Mouse (Mus musculus) myocyte (in vitro differentiated cells): ENCODE data around the gene Tshr. TPM values are rescaled to one million over a fixed set of nuclear protein-coding genes. Genes with fewer than 3 reads are reported as not detected.

Source experiments
- H3K27me3 ChIP-seq: one replicate; pipeline ENCODE4 v1.6.1; 2011; ENCODE audit not compliant: control insufficient read depth, insufficient read depth, insufficient read length
- H3K36me3 ChIP-seq: one replicate; pipeline ENCODE4 v1.6.1; 2011; ENCODE audit not compliant: control insufficient read depth, insufficient read depth
- H3K4me2 ChIP-seq: one replicate; pipeline ENCODE4 v1.6.1; 2011; ENCODE audit warnings: low read depth, control low read depth
- H3K4me3 ChIP-seq: one replicate; pipeline ENCODE4 v1.5.1; 2011; ENCODE audit warnings: mild to moderate bottlenecking, control low read depth, moderate library complexity
- H3K79me2 ChIP-seq: one replicate; pipeline ENCODE4 v1.6.1; 2011; ENCODE audit not compliant: control insufficient read depth, insufficient read depth
- H3ac ChIP-seq: one replicate; pipeline ENCODE4 v1.6.1; 2011; ENCODE audit not compliant: control insufficient read depth, insufficient read length
- CEBPB ChIP-seq: IDR thresholded peaks from 2 replicates; pipeline ENCODE4 v1.6.1; 2011; ENCODE audit warnings: mild to moderate bottlenecking, moderate library complexity; ENCODE audit not compliant: poor library complexity, insufficient read depth, severe bottlenecking
- E2F4 ChIP-seq: IDR thresholded peaks from one replicate; pipeline ENCODE4 v1.6.1; 2011; ENCODE audit warnings: mild to moderate bottlenecking, control low read depth, moderate library complexity; ENCODE audit not compliant: insufficient read depth
- MAX ChIP-seq: IDR thresholded peaks from one replicate; pipeline ENCODE4 v1.6.1; 2011; ENCODE audit warnings: low read depth, mild to moderate bottlenecking, control low read depth
- MYOD1 ChIP-seq, 3 experiments: IDR thresholded peaks; one replicate each; pipeline ENCODE4 v1.6.1; 2011; ENCODE audit warnings: control low read depth in 2 of 3, low read depth in 2 of 3, mild to moderate bottlenecking in 2 of 3, moderate library complexity in 1 of 3; ENCODE audit not compliant: insufficient read length in 2 of 3, control insufficient read depth in 1 of 3
- MYOG ChIP-seq, 3 experiments: IDR thresholded peaks; one replicate each; pipeline ENCODE4 v1.6.1; 2011; ENCODE audit warnings: control low read depth in 2 of 3, low read depth in 2 of 3, mild to moderate bottlenecking in 2 of 3; ENCODE audit not compliant: insufficient read length in 2 of 3, control insufficient read depth in 1 of 3, insufficient read depth in 1 of 3
- POLR2A ChIP-seq: IDR thresholded peaks from one replicate; pipeline ENCODE4 v1.6.1; 2011; ENCODE audit warnings: low read depth, mild to moderate bottlenecking, control low read depth, moderate library complexity; ENCODE audit not compliant: insufficient read length
- POLR2AphosphoS2 ChIP-seq: IDR thresholded peaks from one replicate; pipeline ENCODE4 v1.6.1; 2011; ENCODE audit warnings: low read depth, control low read depth; ENCODE audit not compliant: insufficient read length
- REST ChIP-seq: IDR thresholded peaks from one replicate; pipeline ENCODE4 v1.6.1; 2011; ENCODE audit warnings: mild to moderate bottlenecking, control low read depth, moderate library complexity; ENCODE audit not compliant: insufficient read depth, insufficient read length
- SRF ChIP-seq: IDR thresholded peaks from one replicate; pipeline ENCODE4 v1.6.1; 2011; ENCODE audit warnings: low read depth; ENCODE audit not compliant: control insufficient read depth, insufficient read length
- TCF12 ChIP-seq: IDR thresholded peaks from one replicate; pipeline ENCODE4 v1.6.1; 2011; ENCODE audit warnings: mild to moderate bottlenecking, control low read depth; ENCODE audit not compliant: poor library complexity, insufficient read depth, severe bottlenecking
- TCF3 ChIP-seq: IDR thresholded peaks from one replicate; pipeline ENCODE4 v1.6.1; 2011; ENCODE audit warnings: low read depth, control low read depth; ENCODE audit not compliant: insufficient read length
- USF1 ChIP-seq: IDR thresholded peaks from one replicate; pipeline ENCODE4 v1.6.1; 2011; ENCODE audit warnings: low read depth, mild to moderate bottlenecking, control low read depth, moderate library complexity
- polyA plus RNA-seq: library from polyadenylated mRNA; unstranded; fragments of >200 nt; fragmentation: generic; extraction: Trizol; gene quantifications from one replicate; pipeline ENCODE4 v1.2.1, GENCODE M21; 2012; ENCODE audit warnings: missing spikeins

The Tshr gene
- polyA plus RNA-seq, 1 experiment: not detected

DNA sequence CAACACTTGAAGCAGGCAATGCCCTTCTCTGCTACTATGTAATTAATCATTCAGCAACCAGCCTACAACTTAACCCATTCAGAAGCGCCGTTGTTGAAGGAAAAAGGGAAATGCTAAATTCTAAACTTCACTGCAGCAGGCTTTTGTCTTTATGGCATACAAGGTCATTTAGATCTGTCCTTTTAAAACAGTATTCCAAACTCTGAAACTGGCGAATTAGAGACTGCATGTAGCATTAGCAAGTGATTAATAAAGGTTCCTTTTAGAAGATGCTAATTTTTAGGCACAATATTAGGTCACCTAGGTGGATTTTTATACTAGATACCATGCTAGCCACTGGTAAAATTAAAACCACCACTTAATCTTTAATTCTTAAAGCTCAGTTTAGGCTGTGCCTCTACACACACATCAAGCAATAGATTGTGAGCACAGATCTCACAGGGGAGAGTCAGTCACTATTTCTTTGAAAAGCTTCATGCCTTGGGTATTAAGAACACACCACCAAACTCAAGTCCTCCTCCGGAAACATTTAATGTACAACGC is 203.2 kb downstream of the Tshr start:
- H3K4me2 ChIP-seq: peak overlapping the region; percentile 62
- peaks cover 23% of the 10 kb centered on the region for H3K36me3 ChIP-seq
- peaks cover 27% of the 10 kb centered on the region for H3K79me2 ChIP-seq
- TF ChIP-seq POLR2A (no peak), MYOD1 (IDR thresholded peaks at IDR 0.05; ENCODE audit: control insufficient read depth in 1 of 3, insufficient read length in 2 of 3, low read depth in 2 of 3) (no peak), SRF (no peak), POLR2AphosphoS2 (no peak), TCF3 (no peak), MAX (no peak)
- no peaks in the 10 kb centered on the region for H3K27me3 ChIP-seq
- H3K4me3 ChIP-seq: peak overlapping the region; percentile 53
- peak overlapping the region; percentile 86 for H3ac ChIP-seq

- H3K4me3 ChIP-seq: peak overlapping the region; percentile 53
- H3K36me3 ChIP-seq: peaks cover 23% of the 10 kb centered on the region
- H3K27me3 ChIP-seq: no peaks in the 10 kb centered on the region
- no peak for TF ChIP-seq MYOG (IDR thresholded peaks at IDR 0.05; ENCODE audit: control insufficient read depth in 1 of 3, insufficient read depth in 1 of 3, insufficient read length in 2 of 3, low read depth in 2 of 3)
- peak; percentile 96 for TF ChIP-seq POLR2AphosphoS2
- TF ChIP-seq SRF: no peak
- no peak for TF ChIP-seq TCF3
- no peak for TF ChIP-seq CEBPB
- TF ChIP-seq TCF12: no peak
- peak; percentile 88 for TF ChIP-seq POLR2A
- TF ChIP-seq MAX: no peak
- TF ChIP-seq REST: peak; percentile 44
- TF ChIP-seq E2F4: no peak
- H3ac ChIP-seq: peak overlapping the region; percentile 86
- H3K4me2 ChIP-seq: peak overlapping the region; percentile 62
- H3K79me2 ChIP-seq: peaks cover 27% of the 10 kb centered on the region
These were observed 203.9 kb downstream of the Tshr start for GRCm38 (mm10) chr12:91588176-91588669.

- H3K4me3 ChIP-seq: peak overlapping the region; percentile 53
- peaks cover 21% of the 10 kb centered on the region for H3K36me3 ChIP-seq
- peaks cover 25% of the 10 kb centered on the region for H3K79me2 ChIP-seq
- peak overlapping the region; percentile 86 for H3ac ChIP-seq
- no peaks in the 10 kb centered on the region for H3K27me3 ChIP-seq
- TF ChIP-seq USF1 (no peak), SRF (no peak), MYOD1 (IDR thresholded peaks at IDR 0.05; ENCODE audit: control insufficient read depth in 1 of 3, insufficient read length in 2 of 3, low read depth in 2 of 3) (no peak), MYOG (IDR thresholded peaks at IDR 0.05; ENCODE audit: control insufficient read depth in 1 of 3, insufficient read depth in 1 of 3, insufficient read length in 2 of 3, low read depth in 2 of 3) (no peak), MAX (no peak), POLR2A (peak; percentile 46), TCF3 (no peak), CEBPB (no peak), POLR2AphosphoS2 (no peak)
- peak overlapping the region; percentile 62 for H3K4me2 ChIP-seq
These were observed 204.5 kb downstream of the Tshr start for GRCm38 (mm10) chr12:91588670-91589541.

GRCm38 (mm10) chr12:91589542-91589846 is 205.1 kb downstream of the Tshr start:
- Histone ChIP-seq H3K4me2 (no peak overlapping the region), H3K4me3 (peak overlapping the region; percentile 53), H3K79me2 (peaks cover 19% of the 10 kb centered on the region), H3K27me3 (no peaks in the 10 kb centered on the region), H3ac (peak overlapping the region; percentile 86), H3K36me3 (peaks cover 15% of the 10 kb centered on the region)
- TF ChIP-seq TCF12 (no peak), REST (no peak), USF1 (no peak), POLR2AphosphoS2 (no peak), MAX (no peak), MYOG (IDR thresholded peaks at IDR 0.05; ENCODE audit: control insufficient read depth in 1 of 3, insufficient read depth in 1 of 3, insufficient read length in 2 of 3, low read depth in 2 of 3) (no peak), MYOD1 (IDR thresholded peaks at IDR 0.05; ENCODE audit: control insufficient read depth in 1 of 3, insufficient read length in 2 of 3, low read depth in 2 of 3) (no peak), SRF (no peak), E2F4 (no peak), TCF3 (no peak), POLR2A (no peak), CEBPB (no peak)
